Mouse (Mus musculus): ENCODE results near the gene Nova2.

DNA sequence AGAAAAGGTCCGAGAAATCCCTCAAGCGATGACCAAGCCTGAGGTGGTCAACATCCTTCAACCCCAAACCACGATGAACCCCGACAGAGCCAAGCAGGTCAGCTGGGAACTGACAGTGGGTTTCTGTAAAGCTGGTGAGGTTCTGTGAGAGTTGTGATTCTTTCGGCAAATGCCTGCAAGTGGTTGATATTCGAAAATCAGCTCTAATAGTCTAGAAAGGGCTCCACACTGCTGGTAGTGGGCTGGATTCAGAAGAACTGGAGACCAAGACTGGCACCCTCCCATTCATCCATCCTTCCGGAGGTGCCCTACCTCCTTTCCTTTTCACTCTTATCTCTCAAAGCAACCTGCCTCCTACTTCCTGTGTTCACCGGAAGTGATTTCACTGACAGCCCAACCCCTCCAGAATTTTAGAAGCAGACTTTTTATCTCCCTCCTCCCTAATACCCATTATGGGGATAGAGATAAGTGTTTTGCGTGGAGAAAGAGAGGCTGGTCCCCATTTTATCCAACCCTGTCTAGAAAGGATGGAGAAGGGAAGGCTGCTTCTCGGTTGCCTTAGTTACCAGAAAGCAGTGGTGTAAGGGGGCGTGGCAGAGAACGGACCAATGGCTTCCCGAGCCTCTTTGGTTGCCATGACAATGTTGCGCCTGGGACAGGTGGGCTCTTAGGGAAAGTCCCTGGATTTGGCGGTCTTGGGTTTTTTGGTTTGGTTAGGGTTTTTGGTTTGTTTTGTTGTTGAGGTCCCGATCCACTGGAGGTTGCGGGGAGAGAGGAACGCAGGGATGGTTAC lies 25.0 kb downstream of the Nova2 start:
- TF ChIP-seq POLR2A (IDR thresholded peaks at IDR 0.05; ENCODE audit: insufficient read depth, low read depth, low read length): no peak
- no peak for TF ChIP-seq CTCF (IDR thresholded peaks at IDR 0.05; ENCODE audit: insufficient read depth, low read depth, low read length)
